Mouse (Mus musculus): ENCODE measurements around the gene Sf3b5.
"Not testable (repeated sequence)": the region's sequence is repeated elsewhere in the genome, so short reads cannot be mapped to it uniquely, and the experiment has no call there.

Gene Sf3b5

DNA sequence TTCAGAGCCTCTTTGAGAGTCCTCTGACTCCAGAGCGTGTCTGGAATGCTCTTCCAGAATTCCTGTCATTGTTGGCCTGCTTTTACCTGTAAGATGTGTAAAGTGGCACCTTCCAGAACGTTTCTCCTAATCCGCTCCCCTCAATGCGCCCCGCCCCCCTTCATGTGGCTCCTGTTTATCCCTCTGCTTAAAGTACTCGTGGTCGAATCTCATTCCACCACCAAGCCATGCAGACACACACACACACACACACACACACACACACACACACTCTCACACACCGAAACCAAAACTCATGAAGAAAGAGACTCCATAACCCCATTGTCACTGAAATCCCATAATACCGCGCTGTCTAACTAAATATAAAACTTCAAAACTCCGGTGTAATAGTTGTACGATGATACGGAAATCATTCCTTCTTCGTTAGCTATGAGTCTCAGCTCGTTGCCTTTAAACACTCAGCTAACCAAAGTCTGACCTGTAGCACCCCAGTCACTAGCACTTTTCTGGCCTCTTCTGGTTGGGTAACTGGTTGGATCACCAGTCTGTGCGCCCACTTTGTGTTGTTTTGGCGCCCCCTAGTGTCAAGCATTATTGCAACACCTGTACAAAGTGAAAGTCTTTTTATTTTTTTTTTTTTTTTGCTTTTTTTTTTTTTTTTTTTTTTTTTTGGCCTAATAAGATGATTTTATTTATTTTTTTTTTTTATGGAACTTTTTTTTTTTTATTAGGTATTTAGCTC is 8.2 kb upstream of the Sf3b5 start:
- DNase-seq (ENCODE audit: extremely low read depth, insufficient read length, low spot score) = no peak

DNA sequence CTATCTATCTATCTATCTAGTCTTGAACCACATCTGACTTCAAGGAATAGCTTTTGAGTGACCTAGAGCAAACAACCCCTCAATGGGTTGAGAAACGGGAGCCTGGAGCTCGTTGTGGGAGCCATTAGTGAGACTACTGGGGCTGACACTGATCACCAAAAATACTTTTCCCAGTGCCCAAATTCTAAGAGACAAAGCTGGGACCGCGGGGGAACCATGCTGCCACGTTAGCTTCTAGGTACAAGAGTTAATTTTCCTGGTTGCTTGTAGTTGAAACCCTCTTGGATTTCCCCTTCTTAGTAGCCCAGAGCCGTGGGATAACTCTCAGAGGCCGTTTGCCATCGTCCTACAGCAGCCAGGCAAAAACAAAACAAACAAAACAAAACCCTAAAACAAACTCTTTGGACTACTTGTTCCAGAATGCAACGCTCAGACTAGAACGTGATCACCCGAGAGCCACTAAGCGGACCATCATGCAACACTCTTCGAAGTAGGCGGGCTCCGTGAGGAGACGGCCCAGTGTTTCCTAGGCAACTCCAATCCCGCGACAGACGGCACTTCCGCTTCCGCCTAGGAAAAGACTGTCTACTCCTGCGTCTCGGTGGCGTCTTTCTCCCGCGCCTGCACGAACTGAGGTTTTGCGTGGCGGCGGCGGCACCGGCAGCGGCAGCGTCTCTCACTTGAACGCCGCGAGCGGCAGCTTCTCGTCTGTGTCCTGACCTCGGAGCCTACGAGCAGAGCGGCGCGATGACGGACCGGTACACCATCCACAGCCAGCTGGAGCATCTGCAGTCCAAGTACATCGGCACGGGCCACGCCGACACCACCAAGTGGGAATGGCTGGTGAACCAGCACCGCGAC is 3.0 kb downstream of the Sf3b5 start:
- peak; percentile 88 for DNase-seq (ENCODE audit: extremely low read depth, insufficient read length, low spot score)

DNA sequence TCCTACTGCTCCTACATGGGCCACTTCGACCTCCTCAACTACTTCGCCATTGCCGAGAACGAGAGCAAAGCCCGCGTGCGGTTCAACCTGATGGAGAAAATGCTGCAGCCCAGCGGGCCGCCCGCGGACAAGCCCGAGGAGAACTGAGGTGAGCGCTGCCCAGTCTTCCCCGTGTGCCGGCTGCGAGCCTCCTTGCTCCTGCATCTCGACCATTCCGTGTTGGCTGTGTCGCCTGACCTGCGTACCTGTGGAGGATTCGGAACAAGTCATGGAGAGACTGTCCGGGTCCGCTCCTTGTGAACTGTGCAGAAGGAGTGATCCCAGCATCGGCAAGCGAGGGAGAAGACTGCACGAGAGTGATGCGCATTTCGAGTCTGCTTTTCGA is 3.6 kb downstream of the Sf3b5 start:
- DNase-seq (ENCODE audit: extremely low read depth, insufficient read length, low spot score) = no peak

DNA sequence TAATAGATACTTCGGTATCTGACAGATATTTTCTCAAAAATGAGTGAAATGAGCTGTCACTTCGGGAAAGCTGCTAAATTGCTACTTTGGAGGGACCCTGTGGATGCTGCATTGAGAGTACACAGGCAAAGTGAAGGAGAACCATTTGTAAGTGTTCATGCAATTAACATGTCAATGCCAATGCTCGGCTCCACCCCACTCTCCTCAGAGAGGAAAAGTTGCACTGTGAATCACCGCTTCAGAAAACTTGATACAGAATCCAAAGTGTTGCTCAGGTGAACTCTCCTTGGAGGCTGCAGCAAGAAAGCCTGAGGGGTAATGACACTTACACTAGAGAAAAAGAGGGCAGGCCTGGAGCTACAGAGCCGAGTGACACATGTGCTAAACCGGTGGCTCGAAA is 8.9 kb downstream of the Sf3b5 start:
- DNase-seq (ENCODE audit: extremely low read depth, insufficient read length, low spot score) = no peak

DNA sequence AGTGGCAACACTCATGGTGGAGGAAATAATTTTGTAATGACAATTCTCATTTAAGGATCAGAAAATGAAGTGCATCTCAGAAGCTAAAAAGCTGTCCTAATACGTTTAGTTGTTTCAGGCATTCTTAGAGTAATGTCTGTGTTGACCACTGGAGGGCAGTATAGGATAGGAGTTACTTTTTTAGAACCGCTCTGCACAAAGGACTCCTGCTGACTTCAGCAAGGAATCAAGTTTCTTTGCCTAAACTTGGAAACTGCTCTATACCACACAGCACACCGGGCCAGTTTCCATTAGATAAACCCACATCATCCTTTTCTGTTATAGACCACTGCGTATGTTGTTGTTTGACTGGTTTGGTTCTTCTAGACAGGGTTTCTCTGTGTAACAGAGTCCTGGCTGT is 11.4 kb downstream of the Sf3b5 start:
- DNase-seq (ENCODE audit: extremely low read depth, insufficient read length, low spot score) = peak; percentile 28

DNA sequence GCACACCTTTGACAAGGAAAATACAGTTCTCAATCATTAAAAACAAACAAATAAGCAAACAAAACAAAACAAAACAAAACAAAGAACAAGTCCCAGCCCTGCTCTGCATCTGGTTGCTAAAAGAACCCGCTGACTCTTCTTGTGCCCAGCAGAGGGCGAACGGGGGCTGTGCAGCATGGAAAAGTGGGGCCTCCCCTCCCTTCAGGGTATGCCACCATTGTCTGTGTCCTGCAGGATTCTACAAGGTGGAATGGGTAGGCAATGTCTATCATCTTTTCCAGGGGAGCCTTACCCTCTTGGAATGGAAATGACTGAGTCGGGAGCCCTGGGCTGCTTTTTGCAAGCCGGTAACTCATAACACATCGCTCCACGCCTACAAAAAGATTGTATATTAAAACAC is 13.4 kb downstream of the Sf3b5 start:
- DNase-seq (ENCODE audit: extremely low read depth, insufficient read length, low spot score) = no peak

DNA sequence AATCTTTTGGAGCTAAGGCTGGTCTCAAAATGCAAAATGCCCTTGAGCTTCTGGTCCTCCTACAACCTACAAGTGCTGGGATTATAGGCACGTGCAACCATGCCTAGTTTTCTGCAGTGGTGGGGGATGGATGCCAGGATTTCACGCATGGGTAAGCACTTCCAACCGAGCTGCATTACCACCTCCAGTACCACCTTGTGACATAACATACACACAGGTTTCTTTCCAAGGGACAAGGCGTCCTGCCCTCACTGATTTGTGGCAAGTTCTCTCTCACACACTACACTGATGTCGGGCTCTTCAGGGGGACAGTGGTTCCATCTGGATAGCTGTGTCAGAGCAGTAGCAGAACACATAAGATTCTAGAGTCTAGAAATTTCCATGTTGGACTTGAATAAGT is 13.9 kb downstream of the Sf3b5 start:
- no peak for DNase-seq (ENCODE audit: extremely low read depth, insufficient read length, low spot score)

DNA sequence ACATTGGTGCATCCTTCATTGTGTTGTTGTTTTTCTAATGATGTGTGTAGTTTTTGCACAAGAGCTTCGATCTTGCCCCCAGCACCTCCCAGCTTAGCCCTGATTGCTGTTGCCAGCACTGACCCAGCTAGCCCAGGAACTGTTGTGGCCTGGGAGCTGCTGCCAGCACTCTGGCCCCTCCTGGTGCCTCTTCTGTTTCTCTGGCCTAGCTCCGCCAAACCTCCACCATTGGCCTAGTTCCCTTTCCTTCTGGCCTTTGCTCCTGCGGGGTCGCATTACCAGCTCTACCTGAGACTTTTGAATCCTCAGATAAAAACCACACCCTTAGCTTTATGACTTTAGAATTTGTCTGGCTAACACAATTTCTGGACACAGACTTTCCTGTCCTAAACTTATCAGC is 17.0 kb downstream of the Sf3b5 start:
- no peak for DNase-seq (ENCODE audit: extremely low read depth, insufficient read length, low spot score)

DNA sequence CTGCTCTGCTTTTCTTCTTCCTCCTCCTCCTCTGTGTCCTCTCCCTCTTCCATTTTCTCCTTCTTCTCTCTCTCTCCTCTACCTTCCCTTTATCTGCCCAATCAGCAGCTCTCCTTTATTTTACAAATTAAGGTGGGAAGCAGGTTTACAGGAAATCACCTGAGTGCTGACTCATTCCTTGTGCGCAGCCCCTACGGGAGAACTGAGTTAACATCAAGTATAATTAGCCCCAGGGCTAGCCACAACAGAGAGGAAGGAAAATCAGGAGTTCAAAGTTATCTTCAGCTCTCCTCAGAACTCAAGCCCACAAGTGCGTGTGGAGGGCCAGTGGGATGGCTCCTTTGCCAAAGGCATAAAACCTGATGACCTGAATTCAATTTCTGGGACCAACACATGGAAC is 18.8 kb downstream of the Sf3b5 start:
- not testable (repeated sequence) for DNase-seq (ENCODE audit: extremely low read depth, insufficient read length, low spot score)

DNA sequence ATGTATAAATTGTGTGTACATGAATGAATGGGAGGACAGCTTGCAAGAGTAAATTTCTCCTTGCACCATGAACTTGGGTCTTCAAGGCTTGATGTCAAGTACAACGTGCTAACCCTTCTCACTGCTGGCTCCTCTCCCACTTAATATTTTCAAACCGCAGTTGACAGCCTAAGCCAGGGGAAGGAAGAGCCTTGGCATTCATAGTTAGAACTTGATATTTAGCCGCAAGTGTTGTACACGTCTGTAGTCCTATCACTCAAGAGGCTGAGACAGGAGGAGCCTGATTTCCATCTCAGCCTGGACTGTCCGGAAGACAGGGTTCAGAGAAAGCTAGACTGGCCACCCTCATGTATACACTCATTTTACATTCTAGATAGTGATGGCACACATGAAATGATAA is 22.6 kb downstream of the Sf3b5 start:
- no peak for DNase-seq (ENCODE audit: extremely low read depth, insufficient read length, low spot score)

DNA sequence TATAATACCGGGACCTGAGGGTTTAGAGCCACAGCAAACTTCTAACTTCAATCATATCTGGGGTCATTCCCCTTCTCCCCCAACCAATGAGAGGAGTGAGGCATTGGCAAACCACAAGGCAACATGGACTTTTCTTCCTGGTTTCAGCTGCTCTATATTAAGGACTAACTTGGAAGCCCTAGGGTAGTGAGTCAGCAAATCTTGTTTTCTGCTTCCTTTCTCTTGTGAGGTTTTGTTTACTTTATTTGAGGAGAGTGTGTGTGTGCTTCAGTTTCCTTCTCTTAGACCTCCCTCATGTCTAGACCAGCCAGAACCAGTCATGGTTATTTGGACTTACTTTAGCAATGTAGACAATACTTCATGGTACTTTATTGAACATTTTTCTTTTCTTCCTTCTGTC is 23.1 kb downstream of the Sf3b5 start:
- no peak for DNase-seq (ENCODE audit: extremely low read depth, insufficient read length, low spot score)

DNA sequence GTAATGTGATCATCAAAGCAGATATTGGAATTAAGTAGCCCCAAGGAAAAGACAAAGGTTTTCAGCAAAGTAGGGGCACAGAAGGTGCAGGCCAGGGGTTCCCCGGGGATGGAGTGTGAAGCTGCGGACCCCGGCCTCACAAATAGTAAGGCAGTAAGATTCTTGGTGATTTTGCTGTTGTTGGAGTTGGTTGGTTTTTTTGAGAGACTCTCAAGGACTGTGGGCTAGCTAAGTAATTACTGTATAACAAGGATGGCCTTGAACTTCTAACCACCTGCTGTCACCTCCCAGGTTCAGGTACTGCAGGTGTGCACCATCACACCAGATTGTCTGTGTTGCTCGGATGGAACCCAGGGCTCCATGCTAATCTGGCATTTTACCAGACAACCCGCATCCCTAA is 24.3 kb downstream of the Sf3b5 start:
- no peak for DNase-seq (ENCODE audit: extremely low read depth, insufficient read length, low spot score)

DNA sequence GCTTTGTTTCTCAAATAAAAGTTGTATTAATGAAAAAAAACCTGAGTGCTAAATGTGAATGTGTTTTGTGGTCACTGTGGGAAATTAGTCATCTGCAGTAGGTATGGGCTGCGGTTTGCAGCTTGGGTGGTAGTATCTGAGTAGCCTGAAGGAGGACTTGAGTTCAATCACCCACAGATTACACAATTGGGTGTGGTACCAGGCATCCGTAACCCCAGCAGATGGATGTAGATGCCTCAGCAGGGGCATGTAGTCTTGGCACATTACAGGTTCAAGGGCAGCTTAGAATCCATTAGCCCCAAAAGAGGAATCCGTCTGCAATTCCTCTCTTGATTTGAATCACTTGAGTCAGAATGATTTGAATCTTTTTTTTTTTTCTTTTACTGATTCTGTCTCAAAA is 30.1 kb downstream of the Sf3b5 start:
- DNase-seq (ENCODE audit: extremely low read depth, insufficient read length, low spot score) = peak; percentile 28

DNA sequence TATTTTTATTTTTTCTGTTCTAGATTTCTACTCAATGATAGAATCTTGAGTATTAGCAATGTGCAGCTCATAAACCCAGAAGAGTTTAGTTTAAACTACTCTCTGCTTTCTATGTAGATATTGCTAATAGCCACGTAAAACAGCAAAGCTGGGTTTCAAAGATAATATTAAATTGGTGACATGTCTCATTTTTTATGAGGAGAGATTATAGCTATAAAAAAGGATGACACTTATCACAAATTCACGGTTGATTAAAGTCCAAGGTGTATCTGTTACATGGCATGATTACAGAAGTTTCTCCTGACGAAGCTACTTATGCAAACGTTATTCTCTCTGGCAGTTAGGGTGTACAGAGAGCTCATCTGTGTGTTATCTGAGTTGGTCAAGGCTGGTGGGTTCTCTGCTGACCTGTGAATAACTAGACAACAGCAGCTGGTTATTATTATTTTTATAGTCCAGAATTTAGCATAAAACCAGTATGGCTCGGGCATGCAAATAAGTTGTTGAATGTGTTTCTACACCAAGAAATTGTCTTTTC is 34.6 kb downstream of the Sf3b5 start:
- DNase-seq (ENCODE audit: extremely low read depth, insufficient read length, low spot score) = no peak

DNA sequence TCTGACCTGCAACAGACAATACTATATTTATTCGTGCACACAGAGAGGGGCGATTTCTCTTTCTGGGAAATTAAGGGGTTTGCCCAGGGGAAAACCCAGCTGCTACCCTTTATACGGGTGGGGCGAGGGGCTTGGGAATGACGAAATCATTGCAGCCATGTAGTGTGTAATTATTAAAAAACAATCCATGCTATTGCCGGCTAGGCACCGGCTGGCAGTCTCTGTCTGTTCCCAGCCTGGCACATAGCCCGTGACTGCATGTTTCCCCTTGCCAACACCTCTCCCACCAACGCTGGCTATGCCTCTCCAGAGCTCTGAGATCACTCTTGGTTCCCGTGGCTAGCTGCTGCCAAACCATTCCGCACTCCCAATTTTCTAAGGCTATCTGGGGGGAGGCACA is 39.5 kb downstream of the Sf3b5 start:
- no peak for DNase-seq (ENCODE audit: extremely low read depth, insufficient read length, low spot score)

DNA sequence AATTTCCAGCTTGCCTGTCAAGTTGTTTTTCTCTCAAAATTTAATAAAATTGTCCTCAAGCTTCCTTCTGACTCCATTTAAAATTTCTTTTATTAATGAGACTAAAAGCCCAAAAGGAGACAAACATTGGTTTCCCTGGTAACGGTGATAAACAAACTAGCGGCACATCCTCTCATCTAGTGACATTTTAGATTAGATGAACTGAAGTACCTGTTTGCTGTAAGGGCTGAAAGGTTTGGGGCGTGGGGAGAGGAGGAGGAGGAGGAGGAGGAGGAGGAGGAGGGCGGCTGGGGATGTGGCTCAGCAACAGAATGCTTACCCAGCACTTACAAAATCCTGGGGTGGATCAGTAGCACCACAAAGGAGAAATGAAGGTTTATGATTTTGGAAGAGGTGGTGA is 42.7 kb downstream of the Sf3b5 start:
- DNase-seq (ENCODE audit: extremely low read depth, insufficient read length, low spot score) = no peak

DNA sequence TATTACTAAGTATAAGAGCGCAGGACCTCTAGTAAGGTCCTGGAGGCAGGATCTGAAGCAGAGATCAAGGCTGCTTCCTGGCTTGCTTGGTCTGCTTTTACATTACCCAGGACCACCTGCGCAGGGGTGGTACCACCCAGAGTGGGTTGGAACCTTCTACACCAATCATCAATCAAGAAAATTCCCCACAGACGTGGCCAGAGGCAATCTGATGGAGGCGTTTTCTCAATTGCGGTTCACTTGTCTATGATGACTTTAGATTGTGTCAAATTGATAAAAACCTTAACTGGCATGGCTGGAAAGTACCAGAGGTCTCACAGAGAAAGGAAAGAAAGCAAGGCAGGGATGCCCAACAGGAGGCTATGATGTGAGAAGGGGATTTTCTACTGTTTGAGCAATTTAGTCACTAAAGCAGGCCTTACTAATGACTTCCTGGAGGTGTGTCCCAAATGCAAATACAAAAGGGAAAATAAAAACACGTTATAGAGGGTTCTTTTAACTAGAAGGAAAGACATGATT is 51.8 kb downstream of the Sf3b5 start:
- DNase-seq (ENCODE audit: extremely low read depth, insufficient read length, low spot score) = no peak
